Mouse (Mus musculus): ENCODE data around the gene Rnf222. TPM values are rescaled to one million over a fixed set of nuclear protein-coding genes. Genes with fewer than 3 reads are reported as not detected.
A peak's percentile ranks its signal among the peaks of the same experiment; 100 is the strongest.

Rnf222 gene
- polyA plus RNA-seq (2014; fragmentation: Nextera tagmentation; extraction: Ambion mirVana), result 0.08 TPM in 1 of 2 replicates, not detected in the other

- Histone ChIP-seq H3K9ac (ENCODE audit: low read length) (no peak within 1 kb of the TSS), H3K4me2 (ENCODE audit: low read depth) (no peak within 1 kb of the TSS), H3K9me3 (ENCODE audit: control insufficient read depth, low read length) (no peaks in the 10 kb centered on the region), H3K4me3 (ENCODE audit: low read depth, low read length) (no peak within 1 kb of the TSS), H3K27ac (ENCODE audit: low read depth, low read length) (no peak within 1 kb of the TSS), H3K36me3 (ENCODE audit: control insufficient read depth, insufficient read depth, low read length) (no peaks in the 10 kb centered on the region), H3K27me3 (ENCODE audit: control insufficient read depth, insufficient read depth, low read length) (no peaks in the 10 kb centered on the region), H3K4me1 (ENCODE audit: control insufficient read depth, insufficient read depth, low read length) (no peaks in the 10 kb centered on the region)
- 37% methylated on average over 6 of the region's 6 CpGs for WGBS
- ATAC-seq (ENCODE audit: insufficient read depth, low FRiP score, low TSS enrichment) (no peak), DNase-seq (ENCODE audit: low spot score) (no peak)
These were observed at the start of gene Rnf222 for GRCm38 (mm10) chr11:68888253-68888652. Gene Rnf222, plus strand, starts transcription at chr11:68888553.

GRCm38 (mm10) chr11:68839606-68840005, 48.7 kb upstream of the Rnf222 start:
- Histone ChIP-seq H3K9ac (ENCODE audit: low read length) (no peak overlapping the region), H3K4me2 (ENCODE audit: low read depth) (no peak overlapping the region), H3K36me3 (ENCODE audit: control insufficient read depth, insufficient read depth, low read length) (peaks cover 9% of the 10 kb centered on the region; the same call in 1 of the 2 replicates), H3K9me3 (ENCODE audit: control insufficient read depth, low read length) (no peaks in the 10 kb centered on the region), H3K4me1 (ENCODE audit: control insufficient read depth, insufficient read depth, low read length) (no peaks in the 10 kb centered on the region), H3K27me3 (ENCODE audit: control insufficient read depth, insufficient read depth, low read length) (no peaks in the 10 kb centered on the region), H3K4me3 (ENCODE audit: low read depth, low read length) (no peak overlapping the region), H3K27ac (ENCODE audit: low read depth, low read length) (no peak overlapping the region)
- 76% methylated on average over 5 of the region's 5 CpGs for WGBS
- ATAC-seq (ENCODE audit: insufficient read depth, low FRiP score, low TSS enrichment) (no peak), DNase-seq (ENCODE audit: low spot score) (no peak)

- H3K4me1 ChIP-seq (ENCODE audit: control insufficient read depth, insufficient read depth, low read length), result peaks cover 12% of the 10 kb centered on the region
- no peak for DNase-seq (ENCODE audit: low spot score)
- no peak for ATAC-seq (ENCODE audit: insufficient read depth, low FRiP score, low TSS enrichment)
- no peaks in the 10 kb centered on the region for H3K27me3 ChIP-seq (ENCODE audit: control insufficient read depth, insufficient read depth, low read length)
- WGBS, result 90% methylated on average over 7 of the region's 7 CpGs
- H3K9ac ChIP-seq (ENCODE audit: low read length), result no peak overlapping the region
- H3K36me3 ChIP-seq (ENCODE audit: control insufficient read depth, insufficient read depth, low read length), result no peaks in the 10 kb centered on the region
- H3K4me3 ChIP-seq (ENCODE audit: low read depth, low read length), result no peak overlapping the region
- H3K27ac ChIP-seq (ENCODE audit: low read depth, low read length), result no peak overlapping the region
- no peaks in the 10 kb centered on the region for H3K9me3 ChIP-seq (ENCODE audit: control insufficient read depth, low read length)
- H3K4me2 ChIP-seq (ENCODE audit: low read depth), result no peak overlapping the region
These were observed 37.5 kb upstream of the Rnf222 start for GRCm38 (mm10) chr11:68850862-68851261.

- Histone ChIP-seq H3K4me1 (ENCODE audit: control insufficient read depth, insufficient read depth, low read length) (peaks cover 12% of the 10 kb centered on the region), H3K27ac (ENCODE audit: low read depth, low read length) (peak overlapping the region; percentile 93), H3K4me3 (ENCODE audit: low read depth, low read length) (peak overlapping the region; percentile 92), H3K36me3 (ENCODE audit: control insufficient read depth, insufficient read depth, low read length) (no peaks in the 10 kb centered on the region), H3K9ac (ENCODE audit: low read length) (peak overlapping the region; percentile 92), H3K9me3 (ENCODE audit: control insufficient read depth, low read length) (no peaks in the 10 kb centered on the region), H3K27me3 (ENCODE audit: control insufficient read depth, insufficient read depth, low read length) (no peaks in the 10 kb centered on the region), H3K4me2 (ENCODE audit: low read depth) (peak overlapping the region; percentile 80)
- WGBS, result 6% methylated on average over 13 of the region's 13 CpGs
- ATAC-seq (ENCODE audit: insufficient read depth, low FRiP score, low TSS enrichment) (no peak), DNase-seq (ENCODE audit: low spot score) (no peak)
These were observed 36.5 kb upstream of the Rnf222 start for GRCm38 (mm10) chr11:68851644-68852485.

GRCm38 (mm10) chr11:68852486-68852901, 35.9 kb upstream of the Rnf222 start:
- 0% methylated on average over 36 of the region's 36 CpGs for WGBS
- Histone ChIP-seq H3K4me3 (ENCODE audit: low read depth, low read length) (peak overlapping the region; percentile 92), H3K4me1 (ENCODE audit: control insufficient read depth, insufficient read depth, low read length) (peaks cover 12% of the 10 kb centered on the region), H3K9ac (ENCODE audit: low read length) (peak overlapping the region; percentile 92), H3K36me3 (ENCODE audit: control insufficient read depth, insufficient read depth, low read length) (no peaks in the 10 kb centered on the region), H3K27me3 (ENCODE audit: control insufficient read depth, insufficient read depth, low read length) (no peaks in the 10 kb centered on the region), H3K9me3 (ENCODE audit: control insufficient read depth, low read length) (no peaks in the 10 kb centered on the region), H3K27ac (ENCODE audit: low read depth, low read length) (peak overlapping the region; percentile 93), H3K4me2 (ENCODE audit: low read depth) (peak overlapping the region; percentile 80)
- DNase-seq (ENCODE audit: low spot score) (peak; percentile 54), ATAC-seq (ENCODE audit: insufficient read depth, low FRiP score, low TSS enrichment) (no peak; the same call in 1 of the 2 replicates)

GRCm38 (mm10) chr11:68852932-68853409, 35.4 kb upstream of the Rnf222 start:
- H3K9me3 ChIP-seq (ENCODE audit: control insufficient read depth, low read length), result no peaks in the 10 kb centered on the region
- peaks cover 12% of the 10 kb centered on the region for H3K4me1 ChIP-seq (ENCODE audit: control insufficient read depth, insufficient read depth, low read length)
- no peaks in the 10 kb centered on the region for H3K27me3 ChIP-seq (ENCODE audit: control insufficient read depth, insufficient read depth, low read length)
- H3K36me3 ChIP-seq (ENCODE audit: control insufficient read depth, insufficient read depth, low read length), result no peaks in the 10 kb centered on the region
- ATAC-seq (ENCODE audit: insufficient read depth, low FRiP score, low TSS enrichment) (peak; percentile 99), DNase-seq (ENCODE audit: low spot score) (peak; percentile 100)
- H3K27ac ChIP-seq (ENCODE audit: low read depth, low read length), result peak overlapping the region; percentile 93
- under 1% methylated on average over 42 of the region's 42 CpGs for WGBS
- peak overlapping the region; percentile 92 for H3K9ac ChIP-seq (ENCODE audit: low read length)
- peak overlapping the region; percentile 80 for H3K4me2 ChIP-seq (ENCODE audit: low read depth)
- H3K4me3 ChIP-seq (ENCODE audit: low read depth, low read length), result peak overlapping the region; percentile 92

- ATAC-seq (ENCODE audit: insufficient read depth, low FRiP score, low TSS enrichment) (no peak), DNase-seq (ENCODE audit: low spot score) (no peak)
- Histone ChIP-seq H3K9me3 (ENCODE audit: control insufficient read depth, low read length) (no peaks in the 10 kb centered on the region), H3K4me1 (ENCODE audit: control insufficient read depth, insufficient read depth, low read length) (peaks cover 12% of the 10 kb centered on the region), H3K27me3 (ENCODE audit: control insufficient read depth, insufficient read depth, low read length) (no peaks in the 10 kb centered on the region), H3K4me2 (ENCODE audit: low read depth) (peak overlapping the region; percentile 63), H3K27ac (ENCODE audit: low read depth, low read length) (no peak overlapping the region; the same call in 1 of the 2 replicates), H3K4me3 (ENCODE audit: low read depth, low read length) (peak overlapping the region; percentile 92), H3K36me3 (ENCODE audit: control insufficient read depth, insufficient read depth, low read length) (no peaks in the 10 kb centered on the region), H3K9ac (ENCODE audit: low read length) (peak overlapping the region; percentile 39)
- WGBS, result 46% methylated on average over 14 of the region's 14 CpGs
These were observed 34.5 kb upstream of the Rnf222 start for GRCm38 (mm10) chr11:68853611-68854401.

GRCm38 (mm10) chr11:68854621-68855020, 33.7 kb upstream of the Rnf222 start:
- Histone ChIP-seq H3K36me3 (ENCODE audit: control insufficient read depth, insufficient read depth, low read length) (no peaks in the 10 kb centered on the region), H3K27me3 (ENCODE audit: control insufficient read depth, insufficient read depth, low read length) (no peaks in the 10 kb centered on the region), H3K9ac (ENCODE audit: low read length) (no peak overlapping the region), H3K4me3 (ENCODE audit: low read depth, low read length) (no peak overlapping the region), H3K4me2 (ENCODE audit: low read depth) (no peak overlapping the region), H3K9me3 (ENCODE audit: control insufficient read depth, low read length) (no peaks in the 10 kb centered on the region), H3K27ac (ENCODE audit: low read depth, low read length) (no peak overlapping the region), H3K4me1 (ENCODE audit: control insufficient read depth, insufficient read depth, low read length) (peaks cover 12% of the 10 kb centered on the region)
- DNase-seq (ENCODE audit: low spot score), result no peak
- 89% methylated on average over 3 of the region's 3 CpGs for WGBS
- ATAC-seq (ENCODE audit: insufficient read depth, low FRiP score, low TSS enrichment), result no peak
